Mouse (Mus musculus): ENCODE data around the gene Slc12a8. TPM values are rescaled to one million over a fixed set of nuclear protein-coding genes. Genes with fewer than 3 reads are reported as not detected.

Slc12a8 gene
- polyA plus RNA-seq, 1 experiment from 2014 or later = 0.65 TPM

GRCm38 (mm10) chr16:33683206-33684161, 166.4 kb downstream of the Slc12a8 start:
- Histone ChIP-seq H3K9ac (0 out of 2 replicates have a peak overlapping the region, but pooled peaks have one; percentile 96), H3K4me2 (replicated peaks) (peak overlapping the region; percentile 93), H3K27ac (no peak overlapping the region), H3K36me3 (no peaks in the 10 kb centered on the region), H3K27me3 (peaks cover 4% of the 10 kb centered on the region; the same call in 1 of the 2 replicates), H3K9me3 (replicated peaks) (no peaks in the 10 kb centered on the region), H3K4me3 (peak overlapping the region; percentile 92), H3K4me1 (peaks cover 45% of the 10 kb centered on the region)
- peak; percentile 23 for ATAC-seq (ENCODE audit: low FRiP score)
- 57% methylated on average over 13 of the region's 13 CpGs for WGBS

GRCm38 (mm10) chr16:33684162-33684702, 167.1 kb downstream of the Slc12a8 start, which contains the start of gene Heg1:
Gene Heg1, plus strand, starts transcription at chr16:33684370.
- peaks cover 4% of the 10 kb centered on the region; the same call in 1 of the 2 replicates for H3K27me3 ChIP-seq
- H3K4me3 ChIP-seq = peak within 1 kb of the TSS; percentile 92
- no peaks in the 10 kb centered on the region for H3K9me3 ChIP-seq (replicated peaks)
- H3K4me2 ChIP-seq (replicated peaks) = peak within 1 kb of the TSS; percentile 93
- H3K4me1 ChIP-seq = peaks cover 45% of the 10 kb centered on the region
- 1% methylated on average over 23 of the region's 57 CpGs for WGBS
- H3K9ac ChIP-seq = peak within 1 kb of the TSS; percentile 96
- no peaks in the 10 kb centered on the region for H3K36me3 ChIP-seq
- ATAC-seq (ENCODE audit: low FRiP score) = peak; percentile 72
- peak within 1 kb of the TSS; percentile 80 for H3K27ac ChIP-seq

GRCm38 (mm10) chr16:33684703-33685701, 167.9 kb downstream of the Slc12a8 start:
- Histone ChIP-seq H3K36me3 (no peaks in the 10 kb centered on the region), H3K27me3 (peaks cover 4% of the 10 kb centered on the region; the same call in 1 of the 2 replicates), H3K4me3 (peak overlapping the region; percentile 92), H3K4me1 (peaks cover 48% of the 10 kb centered on the region), H3K27ac (peak overlapping the region; percentile 80), H3K9ac (peak overlapping the region; percentile 96), H3K9me3 (replicated peaks) (no peaks in the 10 kb centered on the region), H3K4me2 (replicated peaks) (peak overlapping the region; percentile 93)
- peak; percentile 47 for ATAC-seq (ENCODE audit: low FRiP score)
- WGBS = under 1% methylated on average over 46 of the region's 46 CpGs

- no peak overlapping the region for H3K27ac ChIP-seq
- WGBS = 67% methylated on average over 1 of the region's 1 CpGs
- peak overlapping the region; percentile 93 for H3K4me2 ChIP-seq (replicated peaks)
- no peaks in the 10 kb centered on the region for H3K36me3 ChIP-seq
- peak overlapping the region; percentile 96; the same call in 1 of the 2 replicates for H3K9ac ChIP-seq
- peaks cover 4% of the 10 kb centered on the region; the same call in 1 of the 2 replicates for H3K27me3 ChIP-seq
- no peaks in the 10 kb centered on the region for H3K9me3 ChIP-seq (replicated peaks)
- no peak for ATAC-seq (ENCODE audit: low FRiP score)
- peaks cover 52% of the 10 kb centered on the region for H3K4me1 ChIP-seq
- peak overlapping the region; percentile 92 for H3K4me3 ChIP-seq
Measured at GRCm38 (mm10) chr16:33686056-33686455, 168.9 kb downstream of the Slc12a8 start.

- Histone ChIP-seq H3K36me3 (no peaks in the 10 kb centered on the region), H3K9ac (peak overlapping the region; percentile 32; the same call in 1 of the 2 replicates), H3K4me3 (peak overlapping the region; percentile 92; the same call in 1 of the 2 replicates), H3K27ac (no peak overlapping the region), H3K4me1 (peaks cover 65% of the 10 kb centered on the region), H3K27me3 (peaks cover 4% of the 10 kb centered on the region; the same call in 1 of the 2 replicates), H3K9me3 (replicated peaks) (no peaks in the 10 kb centered on the region), H3K4me2 (replicated peaks) (peak overlapping the region; percentile 93)
- ATAC-seq (ENCODE audit: low FRiP score) = no peak
- 71% methylated on average over 3 of the region's 3 CpGs for WGBS
Measured at GRCm38 (mm10) chr16:33687724-33688123, 170.6 kb downstream of the Slc12a8 start.

GRCm38 (mm10) chr16:33690975-33691747, 174.0 kb downstream of the Slc12a8 start:
- 0 out of 2 replicates have a peak overlapping the region, but pooled peaks have one; percentile 3 for H3K4me2 ChIP-seq (replicated peaks)
- no peak overlapping the region for H3K4me3 ChIP-seq
- peaks cover 47% of the 10 kb centered on the region for H3K4me1 ChIP-seq
- H3K9ac ChIP-seq = no peak overlapping the region
- peak; percentile 49; the same call in 1 of the 2 replicates for ATAC-seq (ENCODE audit: low FRiP score)
- no peaks in the 10 kb centered on the region for H3K9me3 ChIP-seq (replicated peaks)
- H3K27ac ChIP-seq = peak overlapping the region; percentile 60
- H3K36me3 ChIP-seq = no peaks in the 10 kb centered on the region
- WGBS = 84% methylated on average over 6 of the region's 6 CpGs
- no peaks in the 10 kb centered on the region for H3K27me3 ChIP-seq

- H3K4me1 ChIP-seq = peaks cover 47% of the 10 kb centered on the region
- no peaks in the 10 kb centered on the region for H3K27me3 ChIP-seq
- H3K27ac ChIP-seq = no peak overlapping the region
- no peaks in the 10 kb centered on the region for H3K9me3 ChIP-seq (replicated peaks)
- no peak overlapping the region for H3K4me3 ChIP-seq
- no peak for ATAC-seq (ENCODE audit: low FRiP score)
- no peak overlapping the region for H3K4me2 ChIP-seq (replicated peaks)
- H3K36me3 ChIP-seq = no peaks in the 10 kb centered on the region
- H3K9ac ChIP-seq = no peak overlapping the region
- WGBS = 92% methylated on average over 1 of the region's 1 CpGs
Measured at GRCm38 (mm10) chr16:33693553-33693952, 176.4 kb downstream of the Slc12a8 start.

GRCm38 (mm10) chr16:33696811-33697575, 179.9 kb downstream of the Slc12a8 start:
- no peak for ATAC-seq (ENCODE audit: low FRiP score)
- 71% methylated on average over 13 of the region's 13 CpGs for WGBS
- H3K27ac ChIP-seq = peak overlapping the region; percentile 62; the same call in 1 of the 2 replicates

GRCm38 (mm10) chr16:33697576-33698276, 180.6 kb downstream of the Slc12a8 start:
- ATAC-seq (ENCODE audit: low FRiP score) = no peak
- no peaks in the 10 kb centered on the region for H3K9me3 ChIP-seq (replicated peaks)
- no peaks in the 10 kb centered on the region for H3K27me3 ChIP-seq
- peaks cover 33% of the 10 kb centered on the region for H3K4me1 ChIP-seq
- H3K27ac ChIP-seq = peak overlapping the region; percentile 62; the same call in 1 of the 2 replicates
- no peak overlapping the region for H3K4me2 ChIP-seq (replicated peaks)
- 42% methylated on average over 9 of the region's 9 CpGs for WGBS
- no peaks in the 10 kb centered on the region for H3K36me3 ChIP-seq
- no peak overlapping the region for H3K4me3 ChIP-seq
- H3K9ac ChIP-seq = no peak overlapping the region; the same call in 1 of the 2 replicates

More at GRCm38 (mm10) chr16:33696811-33697575, 179.9 kb downstream of the Slc12a8 start:
- Histone ChIP-seq H3K4me2 (replicated peaks) (no peak overlapping the region), H3K36me3 (no peaks in the 10 kb centered on the region), H3K9ac (peak overlapping the region; percentile 45; the same call in 1 of the 2 replicates), H3K4me1 (peaks cover 41% of the 10 kb centered on the region), H3K9me3 (replicated peaks) (no peaks in the 10 kb centered on the region), H3K4me3 (no peak overlapping the region), H3K27me3 (no peaks in the 10 kb centered on the region)
